Mouse (Mus musculus): ENCODE measurements at regions not wholly inside any gene's neighbourhood (a gene's known extent, or its start where the extent isn't known, plus 50 kb on each side); places are given as distances from the start of the nearest gene placed in this dataset.
"Not testable (repeated sequence)": the region's sequence is repeated elsewhere in the genome, so short reads cannot be mapped to it uniquely, and the experiment has no call there.

- no peak for DNase-seq (ENCODE audit: low spot score)
Measured at GRCm38 (mm10) chr12:48223298-48223697, 1159.2 kb upstream of the Foxg1 start.

GRCm38 (mm10) chr12:48221976-48222800 lies 1160.3 kb upstream of the Foxg1 start:
- DNase-seq (ENCODE audit: low spot score), result no peak

- DNase-seq (ENCODE audit: low spot score), result peak; percentile 45
Measured at GRCm38 (mm10) chr12:48181831-48182230, 1200.6 kb upstream of the Foxg1 start.

- no peak for DNase-seq (ENCODE audit: low spot score)
Measured at GRCm38 (mm10) chr12:48173926-48174601, 1208.4 kb upstream of the Foxg1 start.

- DNase-seq (ENCODE audit: low spot score), result peak; percentile 14
Measured at GRCm38 (mm10) chr12:48146117-48146516, 1236.3 kb upstream of the Foxg1 start.

- DNase-seq (ENCODE audit: low spot score), result no peak
Measured at GRCm38 (mm10) chr12:48122996-48123395, 1259.5 kb upstream of the Foxg1 start.

- no peak for DNase-seq (ENCODE audit: low spot score)
Measured at GRCm38 (mm10) chr12:48099727-48100126, 1281.0 kb upstream of the Nova1 start.

- DNase-seq (ENCODE audit: low spot score), result no peak
Measured at GRCm38 (mm10) chr12:48086988-48087387, 1268.3 kb upstream of the Nova1 start.

GRCm38 (mm10) chr12:48083377-48083776 lies 1264.6 kb upstream of the Nova1 start:
- DNase-seq (ENCODE audit: low spot score), result no peak

- no peak for DNase-seq (ENCODE audit: low spot score)
Measured at GRCm38 (mm10) chr12:48062620-48062942, 1243.9 kb upstream of the Nova1 start.

GRCm38 (mm10) chr12:48061898-48062619 lies 1243.3 kb upstream of the Nova1 start:
- no peak for DNase-seq (ENCODE audit: low spot score)

- DNase-seq (ENCODE audit: low spot score), result no peak
Measured at GRCm38 (mm10) chr12:48020416-48020815, 1201.7 kb upstream of the Nova1 start.

GRCm38 (mm10) chr12:47975868-47976267 lies 1157.1 kb upstream of the Nova1 start:
- DNase-seq (ENCODE audit: low spot score), result no peak

GRCm38 (mm10) chr12:47969655-47970054 lies 1150.9 kb upstream of the Nova1 start:
- DNase-seq (ENCODE audit: low spot score), result no peak

- DNase-seq (ENCODE audit: low spot score), result no peak
Measured at GRCm38 (mm10) chr12:47954330-47954729, 1135.6 kb upstream of the Nova1 start.

GRCm38 (mm10) chr12:47939491-47939890 lies 1120.8 kb upstream of the Nova1 start:
- DNase-seq (ENCODE audit: low spot score), result not testable (repeated sequence)

GRCm38 (mm10) chr12:47927007-47927406 lies 1108.3 kb upstream of the Nova1 start:
- DNase-seq (ENCODE audit: low spot score), result no peak
